In the genomic region with DNA sequence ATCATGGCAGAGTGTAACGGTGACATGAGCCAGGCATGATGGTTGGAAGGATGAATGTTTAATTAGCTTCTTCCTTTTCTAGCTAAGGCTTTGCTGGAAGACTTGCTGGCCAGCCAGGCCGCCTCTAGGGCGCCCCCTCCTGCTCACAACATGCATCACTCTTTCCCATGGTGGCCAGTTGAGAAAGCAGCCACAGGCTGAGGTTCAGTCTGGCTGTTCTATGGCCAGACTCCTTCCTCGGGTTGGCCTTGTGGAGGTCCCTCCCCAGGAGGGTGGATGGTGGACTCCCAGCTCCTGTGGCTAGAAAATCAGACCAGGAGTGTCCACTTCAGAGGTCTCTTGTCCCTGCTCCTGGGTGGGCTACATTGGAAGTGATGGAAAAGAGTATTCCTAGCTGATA, we compare ENCODE assay signal across 9 mouse cellular contexts. TPM values are rescaled to one million over a fixed set of nuclear protein-coding genes. Genes with fewer than 3 reads are reported as not detected.
DNase-seq lines count a peak whose midpoint lies in the region; ATAC-seq and TF ChIP-seq lines count a peak whose summit lies in the region.
"Had no signal": no experiment of that assay in that cellular context is flagged by ENCODE, and none has a peak within 500 bp of the region (broad histone marks: within the 10 kb centered on the region; RNA-seq: fewer than 3 reads in every experiment).

No protein-coding gene starts in this region.

- no peaks in the 10 kb centered on the region for H3K36me3 ChIP-seq in liver, embryonic 13.5 days
- H3K36me3 ChIP-seq in neural tube, embryonic 12.5 days, result no peaks in the 10 kb centered on the region
- H3K36me3 ChIP-seq in thymus, adult 2 months (ENCODE audit: control insufficient read depth, insufficient read depth, low read length), result no peaks in the 10 kb centered on the region
- H3K36me3 ChIP-seq: embryonic facial prominence, embryonic 15.5 days had no signal

- ATAC-seq in liver, embryonic 13.5 days (ENCODE audit: low read depth), result no peak
- ATAC-seq in neural tube, embryonic 12.5 days (ENCODE audit: low FRiP score, low read depth), result peak; percentile 73

- no peak overlapping the region for H3K9ac ChIP-seq in liver, embryonic 13.5 days
- H3K9ac ChIP-seq in neural tube, embryonic 12.5 days, result no peak overlapping the region
- H3K9ac ChIP-seq: embryonic facial prominence, embryonic 15.5 days had no signal

- TF ChIP-seq POLR2A in thymus, adult 2 months (IDR thresholded peaks at IDR 0.05; ENCODE audit: control insufficient read depth, extremely low read depth, insufficient read depth, low read length, poor library complexity), result no peak

- no peaks in the 10 kb centered on the region for H3K9me3 ChIP-seq in liver, embryonic 13.5 days (replicated peaks)
- H3K9me3 ChIP-seq in neural tube, embryonic 12.5 days, result no peaks in the 10 kb centered on the region
- H3K9me3 ChIP-seq: embryonic facial prominence, embryonic 15.5 days had no signal

- H3K27ac ChIP-seq in liver, embryonic 13.5 days, result no peak overlapping the region
- H3K27ac ChIP-seq in neural tube, embryonic 12.5 days, result no peak overlapping the region
- no peak overlapping the region for H3K27ac ChIP-seq in thymus, adult 2 months (ENCODE audit: control insufficient read depth, insufficient read depth, low read length)
- H3K27ac ChIP-seq: embryonic facial prominence, embryonic 15.5 days had no signal

- peak; percentile 81 for TF ChIP-seq CTCF in thymus, adult 2 months (IDR thresholded peaks at IDR 0.05; ENCODE audit: borderline replicate concordance, control insufficient read depth, extremely low read depth, insufficient read depth, low read length, poor library complexity)

- H3K27me3 ChIP-seq in liver, embryonic 13.5 days, result 0 out of 2 replicates have a peak, but pooled peaks cover 4% of the 10 kb centered on the region
- no peaks in the 10 kb centered on the region for H3K27me3 ChIP-seq in neural tube, embryonic 12.5 days (replicated peaks)
- no peaks in the 10 kb centered on the region for H3K27me3 ChIP-seq in thymus, adult 2 months (ENCODE audit: control insufficient read depth, insufficient read depth, low read length)
- H3K27me3 ChIP-seq: embryonic facial prominence, embryonic 15.5 days had no signal

- WGBS in liver, embryonic 13.5 days (ENCODE audit: insufficient replicate concordance), result 7% methylated on average over 4 of the region's 4 CpGs
- 9% methylated on average over 4 of the region's 4 CpGs for WGBS in neural tube, embryonic 12.5 days
- 5% methylated on average over 4 of the region's 4 CpGs for WGBS in thymus, adult 2 months

- H3K4me1 ChIP-seq in liver, embryonic 13.5 days (replicated peaks), result peaks cover 8% of the 10 kb centered on the region; the same call in 1 of the 2 replicates
- peaks cover 2% of the 10 kb centered on the region; the same call in 1 of the 2 replicates for H3K4me1 ChIP-seq in neural tube, embryonic 12.5 days
- H3K4me1 ChIP-seq in thymus, adult 2 months (replicated peaks; ENCODE audit: control insufficient read depth, insufficient read depth, low read length), result no peaks in the 10 kb centered on the region

- H3K4me2 ChIP-seq in liver, embryonic 13.5 days, result no peak overlapping the region
- no peak overlapping the region for H3K4me2 ChIP-seq in neural tube, embryonic 12.5 days (replicated peaks)
- H3K4me2 ChIP-seq: embryonic facial prominence, embryonic 15.5 days had no signal

- peak; percentile 57 to 71 for DNase-seq in urinary bladder, adult 18-20 months (ENCODE audit: low spot score in 2 of 2)
- DNase-seq in urinary bladder, postnatal 10 days (ENCODE audit: low spot score), result no peak
- peak; percentile 91 for DNase-seq in cerebellum, postnatal 14 days
- DNase-seq in gastrocnemius, adult 18-20 months (ENCODE audit: low spot score), result peak; percentile 84
- DNase-seq in kidney, adult 8-10 months, result peak; percentile 76 to 89
- DNase-seq in liver, embryonic 13.5 days, result peak; percentile 38
- DNase-seq in thymus, adult 2 months, result peak; percentile 76

- H3K4me3 ChIP-seq in liver, embryonic 13.5 days (replicated peaks), result no peak overlapping the region
- no peak overlapping the region for H3K4me3 ChIP-seq in neural tube, embryonic 12.5 days
- H3K4me3 ChIP-seq in thymus, adult 2 months (ENCODE audit: control insufficient read depth, insufficient read depth, low read length), result no peak overlapping the region
- H3K4me3 ChIP-seq: embryonic facial prominence, embryonic 15.5 days had no signal

RNA-seq across cellular contexts. Expression of gene Golt1a, which starts 2.8 kb away (rescaled TPM):
- total RNA-seq in gastrocnemius, adult 18-20 months (2021), result not detected
- 6.1 and 8.2 TPM in 2 replicates for polyA plus RNA-seq in liver, embryonic 13.5 days (2015; fragmentation: Nextera tagmentation; extraction: Ambion mirVana)
- polyA plus RNA-seq in neural tube, embryonic 12.5 days (2016; fragmentation: Nextera tagmentation; extraction: Ambion mirVana), result not detected in 2 replicates
- 0.07 TPM in 1 of 2 replicates, not detected in the other for polyA plus RNA-seq in thymus, adult 2 months (2012; rRNA removed)

RNA-seq across cellular contexts. Expression of gene Kiss1, which starts 14.8 kb away (rescaled TPM):
- total RNA-seq in gastrocnemius, adult 18-20 months (2021), result not detected
- polyA plus RNA-seq in liver, embryonic 13.5 days (2015; fragmentation: Nextera tagmentation; extraction: Ambion mirVana), result not detected in 2 replicates
- not detected in 2 replicates for polyA plus RNA-seq in neural tube, embryonic 12.5 days (2016; fragmentation: Nextera tagmentation; extraction: Ambion mirVana)
- 0.37 TPM in 1 of 2 replicates, not detected in the other for polyA plus RNA-seq in thymus, adult 2 months (2012; rRNA removed)

RNA-seq across cellular contexts. Expression of gene Ren1, which starts 43.5 kb away (rescaled TPM):
- total RNA-seq in gastrocnemius, adult 18-20 months (2021), result under 1 TPM in 1 of 2 experiments, not detected in 1; 0.46 TPM
- polyA plus RNA-seq in liver, embryonic 13.5 days (2015; fragmentation: Nextera tagmentation; extraction: Ambion mirVana), result 0.47 and 0.61 TPM in 2 replicates
- polyA plus RNA-seq in neural tube, embryonic 12.5 days (2016; fragmentation: Nextera tagmentation; extraction: Ambion mirVana), result 0.11 and 0.20 TPM in 2 replicates
- 0.22 and 0.65 TPM in 2 replicates for polyA plus RNA-seq in thymus, adult 2 months (2012; rRNA removed)

RNA-seq across cellular contexts. Expression of gene Etnk2, which starts 56.5 kb away (rescaled TPM):
- total RNA-seq in gastrocnemius, adult 18-20 months (2021), result under 1 TPM; 0.17 to 0.34 TPM
- polyA plus RNA-seq in liver, embryonic 13.5 days (2015; fragmentation: Nextera tagmentation; extraction: Ambion mirVana), result 4.3 and 4.8 TPM in 2 replicates
- polyA plus RNA-seq in neural tube, embryonic 12.5 days (2016; fragmentation: Nextera tagmentation; extraction: Ambion mirVana), result 5.6 TPM in 2 replicates
- polyA plus RNA-seq in thymus, adult 2 months (2012; rRNA removed), result 0.18 and 0.80 TPM in 2 replicates
